Mouse (Mus musculus): Measurements from ENCODE around the gene Slc9a3r2.

DNA sequence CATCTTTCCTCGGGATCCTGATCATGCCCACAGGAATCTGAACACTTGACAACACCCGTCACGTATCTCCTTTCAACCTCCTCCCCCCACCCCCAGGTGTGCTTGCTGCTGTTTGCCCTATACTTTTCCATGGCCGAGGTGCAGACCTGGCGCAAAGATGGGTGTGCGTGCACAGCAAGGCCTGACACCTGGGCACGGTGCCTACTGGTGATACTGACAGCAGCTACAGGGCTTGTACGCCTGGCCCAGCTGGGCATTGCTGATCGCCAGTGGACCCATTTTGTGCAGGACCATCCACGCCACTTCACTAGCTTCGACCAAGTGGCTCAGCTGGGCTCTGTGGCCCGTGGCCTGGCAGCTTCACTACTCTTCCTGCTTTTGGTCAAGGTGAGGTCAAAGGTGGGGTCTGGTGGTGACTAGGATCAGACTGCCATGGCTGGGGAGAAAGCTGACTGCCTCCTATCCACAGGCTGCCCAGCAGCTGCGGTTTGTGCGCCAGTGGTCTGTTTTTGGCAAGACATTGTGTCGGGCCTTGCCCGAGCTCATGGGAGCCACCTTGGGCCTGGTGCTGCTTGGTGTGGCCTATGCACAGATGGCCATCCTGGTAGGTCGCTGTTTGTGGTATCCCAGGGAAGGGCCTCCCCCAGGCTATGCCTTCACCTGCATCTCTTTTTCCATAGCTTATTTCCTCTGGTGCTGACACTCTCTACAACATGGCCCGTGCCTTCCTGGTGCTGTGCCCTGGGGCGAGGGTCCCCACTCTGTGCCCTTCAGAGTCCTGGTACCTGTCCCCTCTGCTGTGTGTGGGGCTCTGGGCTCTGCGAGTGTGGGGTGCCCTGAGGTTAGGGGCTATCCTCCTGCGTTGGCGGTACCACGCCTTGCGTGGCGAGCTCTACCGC, 55.9 kb downstream of the Slc9a3r2 start:
- no peak for TF ChIP-seq GATA1 (IDR thresholded peaks at IDR 0.05; ENCODE audit: low read length)
- TF ChIP-seq TAL1 (IDR thresholded peaks at IDR 0.05; ENCODE audit: low read length): no peak
